Mouse (Mus musculus) left cerebral cortex, adult 8-10 months (tissue): ENCODE data around the gene Rapgef2. TPM values are rescaled to one million over a fixed set of nuclear protein-coding genes. Genes with fewer than 3 reads are reported as not detected.

Experiments
- DNase-seq, 2 experiments: peaks; one replicate each; pipeline ENCODE4 v3.0.0; 2022; ENCODE audit warnings: low spot score in 2 of 2
- total RNA-seq, 4 experiments: library from RNA; stranded (reverse); gene quantifications; 2 replicates each; pipeline ENCODE4 v1.2.4; 2022

Gene Rapgef2
- total RNA-seq, 4 experiments from 2014 or later, result 110 to 130 (median 124) TPM

DNA sequence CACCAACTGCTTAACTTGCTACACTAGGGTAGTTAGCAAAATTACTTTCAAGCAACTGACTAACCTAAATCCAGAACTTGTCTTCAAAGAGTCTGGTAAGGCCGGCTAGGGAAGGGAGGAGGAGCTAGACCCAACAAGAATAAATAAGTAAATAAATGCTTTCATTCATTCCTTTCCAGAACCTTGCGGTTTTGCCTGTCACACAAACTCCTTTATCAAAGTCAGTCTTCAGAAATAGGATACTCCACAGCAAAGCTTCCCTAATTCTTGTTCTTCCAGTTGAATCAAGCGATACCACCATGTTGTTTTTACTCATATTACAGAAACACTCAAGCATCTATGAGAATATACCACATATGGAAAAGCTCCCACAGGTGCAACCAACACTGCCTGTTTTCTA, 2.3 kb downstream of the Rapgef2 start:
- DNase-seq, result no peak

- DNase-seq, result no peak
Measured at GRCm38 (mm10) chr3:79283031-79283430, 3.3 kb downstream of the Rapgef2 start.

- DNase-seq, result no peak
Measured at GRCm38 (mm10) chr3:79275856-79276645, 10.3 kb downstream of the Rapgef2 start.

DNA sequence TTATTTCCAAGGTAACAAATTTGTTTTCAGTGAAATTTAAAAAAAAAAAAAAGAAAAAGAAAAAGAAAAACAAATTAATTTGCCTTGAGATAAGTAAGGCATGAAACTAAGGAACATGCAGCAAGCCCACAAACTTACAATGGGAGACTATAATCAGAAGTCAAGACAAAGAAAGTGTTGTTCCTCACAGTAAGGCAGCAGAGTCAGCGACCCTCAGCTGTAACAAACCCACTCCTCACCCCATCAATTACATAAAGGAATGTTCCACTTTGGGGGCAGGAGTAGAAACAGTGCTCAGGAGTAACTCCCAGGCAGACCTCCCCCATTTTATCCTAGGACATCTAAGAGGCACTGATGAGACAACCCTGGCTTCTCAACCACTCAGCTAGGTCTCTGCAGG, 13.0 kb downstream of the Rapgef2 start:
- DNase-seq, result no peak

- no peak for DNase-seq
Measured at GRCm38 (mm10) chr3:79272939-79273338, 13.4 kb downstream of the Rapgef2 start.

GRCm38 (mm10) chr3:79270980-79271555, 15.2 kb downstream of the Rapgef2 start:
- no peak for DNase-seq

DNA sequence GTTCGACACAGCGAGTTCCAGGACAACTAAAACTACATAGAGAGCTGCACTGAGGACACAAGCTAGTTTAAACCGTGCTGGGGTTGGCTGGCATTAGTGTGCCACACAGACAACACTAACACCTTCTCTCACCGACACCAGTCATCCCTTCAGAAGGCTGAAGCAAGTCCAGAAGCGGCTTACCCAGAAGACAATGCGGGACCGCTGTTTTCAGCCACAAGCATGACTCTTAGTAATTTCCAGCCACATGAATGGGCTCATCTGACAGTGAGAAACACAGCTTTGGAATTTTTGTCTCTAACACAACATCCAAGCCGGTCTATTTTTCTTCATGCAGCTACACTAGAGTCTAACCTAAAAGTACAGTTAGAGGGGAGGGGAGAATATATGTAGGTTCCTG, 16.4 kb downstream of the Rapgef2 start:
- DNase-seq, result no peak

- no peak for DNase-seq
Measured at GRCm38 (mm10) chr3:79266976-79267375, 19.3 kb downstream of the Rapgef2 start.

- DNase-seq, result no peak
Measured at GRCm38 (mm10) chr3:79261816-79262316, 24.5 kb downstream of the Rapgef2 start.

DNA sequence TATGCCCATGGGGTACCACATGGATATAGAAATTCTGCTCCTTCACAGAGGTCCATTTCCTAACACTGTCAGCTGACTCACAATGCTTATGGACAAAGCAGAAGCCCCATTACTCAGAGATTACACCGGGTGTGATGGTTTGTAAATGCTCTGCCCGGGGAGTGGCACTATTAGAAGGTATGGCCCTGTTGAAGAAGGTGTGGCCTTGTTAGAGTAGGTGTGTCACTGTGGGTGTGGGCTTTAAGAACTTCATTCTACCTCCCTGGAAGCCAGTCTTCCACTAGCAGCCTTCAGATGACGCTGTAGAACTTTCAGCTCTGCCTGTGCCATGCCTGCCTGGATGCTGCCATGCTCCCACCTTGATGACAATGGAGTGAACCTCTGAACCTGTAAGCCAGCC, 32.3 kb downstream of the Rapgef2 start:
- DNase-seq, result no peak

GRCm38 (mm10) chr3:79253416-79253815, 32.9 kb downstream of the Rapgef2 start:
- no peak for DNase-seq

DNA sequence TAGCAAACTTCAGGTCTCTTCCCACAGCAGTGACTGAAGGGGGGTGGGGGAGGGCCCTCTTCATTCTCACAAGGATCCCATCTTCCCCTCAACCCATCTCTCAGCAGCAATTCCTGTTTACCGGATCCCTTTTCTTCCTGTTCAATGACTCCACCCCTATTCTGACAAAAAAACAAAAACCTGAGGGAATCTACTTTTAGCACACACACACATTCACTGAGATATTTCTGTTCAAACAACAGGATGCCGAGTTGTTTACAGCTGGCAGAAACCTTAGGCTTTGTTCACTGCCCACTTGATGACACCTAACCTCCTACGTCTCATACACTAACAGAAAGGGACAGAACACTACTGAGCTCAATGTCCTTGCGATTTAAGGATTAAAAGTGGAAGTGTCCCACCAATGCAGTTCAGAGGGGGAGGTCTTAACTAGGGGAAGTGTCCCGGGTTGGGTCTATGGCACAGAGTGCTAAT, 33.4 kb downstream of the Rapgef2 start:
- DNase-seq, result no peak

DNA sequence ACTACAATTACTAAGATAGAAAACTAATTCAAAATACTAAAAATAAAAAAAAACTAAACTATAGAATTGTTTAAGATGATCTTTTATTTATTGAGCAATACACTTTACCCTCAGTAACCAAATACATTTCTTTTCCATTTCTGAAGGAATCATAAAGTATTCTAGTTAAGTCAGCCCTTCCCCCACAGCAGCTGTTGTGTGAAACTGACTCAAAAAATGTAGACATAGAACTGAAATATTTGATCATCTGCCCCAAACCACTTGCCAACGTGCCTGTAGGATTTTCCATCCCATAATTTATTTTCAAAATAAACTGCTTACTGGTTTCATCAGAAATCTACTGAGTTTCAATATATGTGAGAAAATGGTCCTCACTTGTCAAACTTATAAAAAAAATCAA, 36.4 kb downstream of the Rapgef2 start:
- DNase-seq, result peak in 1 of 2 experiments; percentile 72

DNA sequence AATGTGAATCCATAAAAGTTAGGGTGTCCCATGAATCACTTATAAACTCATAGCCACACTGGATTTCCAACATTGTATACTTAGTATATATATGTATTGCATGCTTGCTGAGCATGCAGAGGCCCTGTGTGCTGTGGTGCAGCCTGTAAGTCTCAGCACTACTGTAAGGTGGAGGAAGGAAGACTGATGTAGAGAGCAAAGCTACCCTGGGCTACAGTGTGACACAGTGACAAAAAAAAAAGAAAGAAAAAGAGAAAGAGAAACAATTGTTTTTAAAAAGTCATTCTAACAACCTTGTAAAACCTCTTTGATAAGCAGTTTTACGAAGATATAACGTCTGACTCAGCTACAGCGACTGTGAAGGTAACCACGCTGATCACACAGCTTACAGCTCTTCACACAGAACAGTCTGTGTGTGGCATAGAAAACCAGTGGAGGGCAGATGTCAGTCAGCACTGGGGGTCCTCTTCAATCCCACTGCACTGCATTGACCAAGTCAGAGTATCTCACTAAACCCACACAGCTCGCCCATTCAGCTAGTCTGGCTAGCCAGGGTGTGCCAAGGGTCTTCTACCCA, 37.6 kb downstream of the Rapgef2 start:
- DNase-seq, result no peak

- no peak for DNase-seq
Measured at GRCm38 (mm10) chr3:79248208-79248607, 38.1 kb downstream of the Rapgef2 start.

DNA sequence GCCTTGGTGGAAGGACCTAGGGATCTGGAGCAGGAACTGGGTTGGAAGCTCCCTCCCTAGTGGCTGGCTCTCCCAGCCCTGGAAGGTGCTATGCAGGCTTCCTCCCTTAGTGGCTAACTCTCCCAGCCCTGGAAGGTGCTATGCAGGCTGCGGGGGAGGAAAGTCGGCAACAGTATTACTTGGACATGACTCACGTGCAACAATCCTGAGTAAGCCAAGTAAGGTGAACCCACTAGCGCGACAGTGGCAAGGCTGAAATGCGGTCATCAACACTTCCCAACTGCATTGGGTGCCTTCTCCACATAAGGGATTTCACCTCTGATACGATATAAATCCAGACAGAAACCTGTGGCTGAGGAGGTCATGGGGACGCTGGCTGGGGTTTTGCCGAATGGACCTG, 42.0 kb downstream of the Rapgef2 start:
- no peak for DNase-seq

- DNase-seq, result no peak
Measured at GRCm38 (mm10) chr3:79242922-79243705, 43.2 kb downstream of the Rapgef2 start.

DNA sequence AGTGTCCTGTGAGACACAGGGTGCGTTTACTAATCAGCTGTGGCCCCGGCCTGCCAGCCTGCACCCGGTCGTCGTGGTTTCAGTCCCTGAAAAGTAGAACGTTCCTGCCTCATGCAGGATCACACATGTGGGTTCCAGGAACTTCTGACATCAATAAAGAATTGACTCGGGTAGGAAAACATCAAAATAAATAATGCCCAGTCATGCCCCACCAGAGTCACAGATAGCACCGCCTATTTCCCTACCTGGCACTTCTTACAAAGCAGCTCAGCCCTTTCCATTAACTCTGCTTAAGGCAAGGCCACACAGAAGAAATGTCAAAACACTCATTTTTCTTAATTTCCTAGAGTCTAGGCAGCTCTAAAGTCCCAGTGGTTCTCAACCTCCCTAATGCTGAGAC, 44.0 kb downstream of the Rapgef2 start:
- no peak for DNase-seq

GRCm38 (mm10) chr3:79239066-79239462, 47.3 kb downstream of the Rapgef2 start:
- DNase-seq, result peak in 1 of 2 experiments; percentile 46

GRCm38 (mm10) chr3:79238456-79239065, 47.8 kb downstream of the Rapgef2 start:
- no peak for DNase-seq
